Mouse (Mus musculus): ENCODE data around the gene Pklr.

DNA sequence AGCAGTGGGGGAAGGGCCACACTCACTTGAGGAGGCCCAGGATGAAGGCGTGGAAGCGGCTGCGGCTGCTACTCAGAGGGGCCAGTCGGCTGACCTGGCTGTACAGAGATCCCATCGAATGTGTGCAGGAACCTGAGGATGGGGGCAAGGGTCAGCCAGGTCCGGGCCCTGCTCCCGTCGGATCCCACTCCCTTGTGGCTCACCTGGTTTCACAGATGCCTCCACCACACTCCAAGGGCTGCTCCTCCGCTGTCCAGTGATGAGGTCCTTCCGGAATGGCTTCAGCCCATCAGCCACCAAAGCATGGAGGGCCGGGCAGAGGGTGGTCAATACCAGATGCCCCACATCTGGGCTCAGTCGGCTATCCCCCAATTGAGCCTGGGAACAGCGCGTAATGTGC lies 47.0 kb upstream of the Pklr start:
- TF ChIP-seq CTCF (IDR thresholded peaks at IDR 0.05; ENCODE audit: low read depth) (no peak), EP300 (optimal IDR thresholded peaks at IDR 0.05) (no peak)

Measured in stomach, postnatal 0 days (tissue).